Mouse (Mus musculus) stomach, embryonic 14.5 days (tissue): ENCODE data around the gene Aldh16a1. TPM values are rescaled to one million over a fixed set of nuclear protein-coding genes. Genes with fewer than 3 reads are reported as not detected.

ENCODE experiments used
- ATAC-seq: fragments of 200-750 bp; cut with Nextera tagmentation; 2 replicates; pipeline ENCODE4 v1.8.0; 2017; ENCODE audit warnings: low read depth, moderate TSS enrichment; ENCODE audit not compliant: insufficient number of reproducible peaks, insufficient read depth, low FRiP score
- H3K27ac ChIP-seq: fragments of 300-500 bp; sonication (generic); 2 replicates; pipeline ENCODE4 v1.5.1; 2014; ENCODE audit warnings: mild to moderate bottlenecking, low read length, moderate library complexity, mixed read lengths
- H3K27me3 ChIP-seq: fragments of 300-500 bp; sonication (generic); 2 replicates; pipeline ENCODE4 v1.6.1; 2014; ENCODE audit warnings: low read length, control low read depth, mixed read lengths; ENCODE audit not compliant: control insufficient read depth, insufficient read depth
- H3K36me3 ChIP-seq: fragments of 300-500 bp; sonication (generic); 2 replicates; pipeline ENCODE4 v1.6.1; 2014; ENCODE audit warnings: mild to moderate bottlenecking, control low read depth, low read length, moderate library complexity, mixed read lengths; ENCODE audit not compliant: control insufficient read depth, insufficient read depth
- H3K4me1 ChIP-seq: fragments of 300-500 bp; sonication (generic); 2 replicates; pipeline ENCODE4 v1.6.1; 2014; ENCODE audit warnings: low read length, control low read depth, mixed read lengths; ENCODE audit not compliant: control insufficient read depth, insufficient read depth
- H3K4me2 ChIP-seq: fragments of 300-500 bp; sonication (generic); replicated peaks from 2 replicates; pipeline ENCODE4 v1.6.1; 2014; ENCODE audit warnings: low read depth, low read length, control low read depth
- H3K4me3 ChIP-seq: fragments of 300-500 bp; sonication (generic); 2 replicates; pipeline ENCODE4 v1.5.1; 2014; ENCODE audit warnings: low read depth, low read length, control low read depth
- H3K9ac ChIP-seq: fragments of 300-500 bp; sonication (generic); replicated peaks from 2 replicates; pipeline ENCODE4 v1.6.1; 2014; ENCODE audit warnings: low read depth, mild to moderate bottlenecking, control low read depth, low read length, moderate library complexity, mixed read lengths
- H3K9me3 ChIP-seq: fragments of 300-500 bp; sonication (generic); 2 replicates; pipeline ENCODE4 v1.6.1; 2016; ENCODE audit warnings: low read depth, low read length, control low read depth; ENCODE audit not compliant: control insufficient read depth
- WGBS: fragments of 180-500 bp; shearing (Covaris S2); extraction: QIAGEN DNeasy Blood & Tissue Kit; methylation state at CpG from one replicate; pipeline ENCODE4 v1.1.7; 2014; 5-methylcytosine and 5-hydroxymethylcytosine counted together
- polyA plus RNA-seq: library from polyadenylated mRNA; unstranded; fragments of >200 nt; fragmentation: Nextera tagmentation; extraction: Ambion mirVana; gene quantifications from 2 replicates; pipeline ENCODE4 v1.2.1, GENCODE M21; 2014

The Aldh16a1 gene
- polyA plus RNA-seq, 1 experiment from 2014 or later = 54.1 TPM

- no peak for ATAC-seq
- Histone ChIP-seq H3K4me1 (no peaks in the 10 kb centered on the region), H3K9ac (no peak overlapping the region), H3K4me2 (no peak overlapping the region), H3K4me3 (no peak overlapping the region), H3K27me3 (no peaks in the 10 kb centered on the region), H3K9me3 (no peaks in the 10 kb centered on the region), H3K36me3 (peaks cover 22% of the 10 kb centered on the region), H3K27ac (no peak overlapping the region)
- 90% methylated on average over 5 of the region's 5 CpGs for WGBS
Measured at GRCm38 (mm10) chr7:45141914-45142313, 12.5 kb downstream of the Aldh16a1 start.

GRCm38 (mm10) chr7:45141319-45141718 lies 13.1 kb downstream of the Aldh16a1 start:
- WGBS = 86% methylated on average over 3 of the region's 3 CpGs
- H3K4me2 ChIP-seq = no peak overlapping the region
- H3K4me3 ChIP-seq = no peak overlapping the region
- H3K27me3 ChIP-seq = no peaks in the 10 kb centered on the region
- no peak for ATAC-seq
- H3K36me3 ChIP-seq = peaks cover 20% of the 10 kb centered on the region
- no peaks in the 10 kb centered on the region for H3K4me1 ChIP-seq
- H3K9me3 ChIP-seq = no peaks in the 10 kb centered on the region
- no peak overlapping the region for H3K9ac ChIP-seq
- H3K27ac ChIP-seq = no peak overlapping the region

DNA sequence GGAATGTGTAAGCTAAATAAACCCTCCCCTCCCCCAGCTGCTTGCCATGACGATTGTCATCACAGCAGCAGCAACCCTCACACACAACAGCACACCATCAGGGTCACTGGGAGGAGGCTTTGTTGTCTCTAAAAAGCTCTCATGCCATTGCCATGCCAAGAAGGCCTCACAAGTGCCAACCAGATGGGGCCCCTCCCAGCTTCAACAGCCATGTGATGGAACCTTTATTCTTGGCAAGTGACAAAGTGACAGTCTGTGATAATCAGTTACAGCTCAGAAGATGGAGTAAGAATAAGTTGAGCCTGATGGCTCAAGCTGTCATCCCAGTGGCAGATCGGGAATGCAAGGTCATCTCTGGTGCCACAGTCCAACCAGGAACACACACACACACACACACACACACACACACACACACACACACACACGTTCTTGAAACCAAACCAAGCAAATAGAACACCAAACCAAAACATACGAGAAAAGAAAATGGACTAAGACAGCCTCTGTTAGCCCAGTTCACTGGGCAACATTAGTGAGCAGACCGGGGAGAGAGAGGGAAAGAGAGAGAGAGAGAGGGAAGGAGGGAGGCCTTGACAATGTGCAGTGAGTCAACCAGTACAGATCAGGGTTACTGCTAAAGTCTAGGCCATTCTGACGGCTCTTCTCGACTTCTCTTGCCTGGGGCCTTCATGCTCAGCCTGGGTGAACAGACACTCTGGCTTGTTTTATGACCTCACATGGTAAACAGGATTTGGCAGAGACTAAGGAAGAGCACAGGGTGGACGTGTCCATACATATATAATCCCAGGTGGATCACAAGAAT lies 14.3 kb downstream of the Aldh16a1 start:
- Histone ChIP-seq H3K36me3 (peaks cover 14% of the 10 kb centered on the region), H3K9ac (no peak overlapping the region), H3K27ac (no peak overlapping the region), H3K4me1 (no peaks in the 10 kb centered on the region), H3K4me3 (no peak overlapping the region), H3K9me3 (no peaks in the 10 kb centered on the region), H3K4me2 (no peak overlapping the region), H3K27me3 (no peaks in the 10 kb centered on the region)
- no peak for ATAC-seq
- 72% methylated on average over 8 of the region's 8 CpGs for WGBS

DNA sequence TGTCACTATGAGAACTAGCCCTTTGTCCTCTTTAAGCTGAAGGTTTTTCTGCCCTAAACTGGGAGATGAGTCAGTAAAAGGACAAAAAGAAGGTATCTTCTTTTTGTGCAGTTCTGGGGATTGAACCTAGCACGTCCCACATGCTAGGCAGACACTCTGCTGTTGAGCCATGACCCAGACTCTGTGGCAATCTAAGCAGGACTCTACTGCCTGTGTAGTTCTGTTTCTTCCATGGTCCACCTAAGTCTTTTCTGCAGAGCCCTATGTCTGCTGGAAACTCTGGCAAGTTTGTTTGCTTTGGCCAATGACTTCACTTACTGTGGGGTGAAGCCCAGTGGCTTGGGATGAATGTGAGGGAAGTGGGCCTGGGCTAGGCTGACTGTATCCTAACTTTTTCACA lies 16.0 kb downstream of the Aldh16a1 start:
- ATAC-seq = no peak
- H3K36me3 ChIP-seq = peaks cover 3% of the 10 kb centered on the region; the same call in 1 of the 2 replicates
- H3K27me3 ChIP-seq = no peaks in the 10 kb centered on the region
- H3K27ac ChIP-seq = no peak overlapping the region
- H3K4me3 ChIP-seq = no peak overlapping the region
- no peaks in the 10 kb centered on the region for H3K9me3 ChIP-seq
- no peaks in the 10 kb centered on the region for H3K4me1 ChIP-seq
- no peak overlapping the region for H3K4me2 ChIP-seq
- 70% methylated on average over 1 of the region's 1 CpGs for WGBS
- H3K9ac ChIP-seq = no peak overlapping the region

DNA sequence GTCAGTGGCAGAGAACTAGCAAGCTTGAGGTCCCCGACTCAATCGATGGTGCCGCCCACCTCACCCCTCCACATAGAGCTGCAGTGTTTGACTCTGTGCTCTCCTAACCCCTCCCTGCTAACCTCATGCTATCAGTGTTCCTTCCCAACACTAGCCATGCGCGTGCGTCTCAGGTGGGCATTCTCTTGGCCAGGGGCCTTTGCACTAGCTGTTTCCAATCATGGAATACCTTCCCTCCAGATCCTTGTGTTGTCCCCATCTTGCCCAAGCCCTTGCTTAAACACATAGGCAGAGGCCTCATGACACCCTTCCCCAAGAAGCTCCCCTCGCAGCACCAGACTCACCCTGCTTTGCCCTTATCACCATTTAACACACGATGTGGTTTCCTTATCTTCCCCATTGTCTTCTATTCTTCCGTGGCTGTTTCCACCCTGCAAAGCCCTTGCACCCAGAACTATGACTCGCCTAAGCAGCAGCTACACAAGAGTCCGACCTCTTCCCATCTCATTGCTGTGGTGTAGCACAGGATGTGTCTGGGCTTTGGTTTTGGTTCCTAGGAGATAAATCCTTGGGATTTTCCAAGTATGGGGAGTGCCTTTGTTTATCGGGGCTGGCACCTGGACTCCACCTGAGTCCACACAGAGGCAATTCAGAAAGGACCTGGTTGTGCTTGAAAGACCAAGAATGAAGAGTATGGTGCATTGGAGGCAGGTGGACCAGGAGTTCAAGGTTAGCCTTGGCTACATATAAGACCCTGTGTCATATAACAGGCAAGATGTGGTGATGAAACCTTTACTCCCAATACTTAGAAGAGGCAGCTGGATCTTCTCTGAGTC lies 17.0 kb downstream of the Aldh16a1 start:
- Histone ChIP-seq H3K4me2 (no peak overlapping the region), H3K27ac (no peak overlapping the region), H3K9ac (no peak overlapping the region), H3K4me3 (no peak overlapping the region), H3K27me3 (no peaks in the 10 kb centered on the region), H3K36me3 (0 out of 2 replicates have a peak, but pooled peaks cover 3% of the 10 kb centered on the region), H3K4me1 (no peaks in the 10 kb centered on the region), H3K9me3 (no peaks in the 10 kb centered on the region)
- WGBS = 67% methylated on average over 12 of the region's 12 CpGs
- ATAC-seq = no peak

DNA sequence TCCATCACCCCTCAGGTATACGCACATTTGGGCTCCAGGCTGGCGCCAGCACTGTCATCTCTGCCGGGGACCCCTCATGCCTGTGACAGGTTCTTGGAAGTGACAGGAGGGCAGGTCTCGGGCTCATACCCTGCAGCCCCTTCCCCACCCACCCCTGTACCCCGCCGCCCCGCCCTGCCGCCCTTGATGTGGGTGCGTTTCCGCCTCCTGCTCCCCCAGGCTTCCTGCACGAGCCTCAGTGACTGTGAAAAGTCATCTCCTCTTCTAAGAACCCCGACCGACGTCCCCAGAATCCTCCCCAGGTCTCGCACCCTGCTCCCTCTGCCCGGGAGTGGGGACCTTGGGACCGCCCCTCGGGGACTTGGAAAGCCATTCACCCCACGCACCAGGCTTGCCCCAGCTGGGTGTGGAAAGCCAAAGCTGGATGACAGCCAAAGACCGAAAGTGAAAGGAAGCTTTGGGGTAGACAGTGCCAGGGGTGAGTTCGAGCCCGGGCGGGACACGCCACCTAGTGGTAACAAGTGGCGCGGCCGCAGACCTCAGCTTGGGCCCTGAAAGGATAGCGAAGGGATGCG lies 18.3 kb downstream of the Aldh16a1 start, which contains the start of the genes Gm45713 and Flt3l:
Gm45713 (minus strand) TSS at position 239 of the 575 bp plus-strand sequence.
Flt3l (minus strand) TSS at position 440 of the 575 bp plus-strand sequence.
- H3K9ac ChIP-seq = peak within 1 kb of the TSS; percentile 43
- no peaks in the 10 kb centered on the region for H3K27me3 ChIP-seq
- no peaks in the 10 kb centered on the region for H3K4me1 ChIP-seq
- peak within 1 kb of the TSS; percentile 45 for H3K4me3 ChIP-seq
- H3K36me3 ChIP-seq = no peaks in the 10 kb centered on the region
- no peak within 1 kb of the TSS for H3K27ac ChIP-seq
- H3K9me3 ChIP-seq = no peaks in the 10 kb centered on the region
- ATAC-seq = peak; percentile 86
- peak within 1 kb of the TSS; percentile 54 for H3K4me2 ChIP-seq
- WGBS = 2% methylated on average over 29 of the region's 29 CpGs

GRCm38 (mm10) chr7:45135370-45135769 lies 19.0 kb downstream of the Aldh16a1 start:
- no peak overlapping the region for H3K4me2 ChIP-seq
- no peaks in the 10 kb centered on the region for H3K4me1 ChIP-seq
- no peaks in the 10 kb centered on the region for H3K27me3 ChIP-seq
- 77% methylated on average over 3 of the region's 3 CpGs for WGBS
- no peak for ATAC-seq
- no peak overlapping the region for H3K9ac ChIP-seq
- no peaks in the 10 kb centered on the region for H3K36me3 ChIP-seq
- H3K27ac ChIP-seq = no peak overlapping the region
- no peaks in the 10 kb centered on the region for H3K9me3 ChIP-seq
- H3K4me3 ChIP-seq = no peak overlapping the region

- ATAC-seq = peak; percentile 4; the same call in 1 of the 2 replicates
- Histone ChIP-seq H3K9me3 (no peaks in the 10 kb centered on the region), H3K27ac (no peak overlapping the region), H3K27me3 (no peaks in the 10 kb centered on the region), H3K9ac (no peak overlapping the region), H3K36me3 (no peaks in the 10 kb centered on the region), H3K4me3 (no peak overlapping the region), H3K4me1 (peaks cover 2% of the 10 kb centered on the region), H3K4me2 (no peak overlapping the region)
- WGBS = 7% methylated on average over 12 of the region's 12 CpGs
Measured at GRCm38 (mm10) chr7:45134544-45135026, 19.8 kb downstream of the Aldh16a1 start.
